Mouse (Mus musculus): ENCODE measurements around the gene Mcm6. TPM values are rescaled to one million over a fixed set of nuclear protein-coding genes. Genes with fewer than 3 reads are reported as not detected.

Gene Mcm6
- polyA plus RNA-seq, 1 experiment from 2014 or later, result 212 TPM

DNA sequence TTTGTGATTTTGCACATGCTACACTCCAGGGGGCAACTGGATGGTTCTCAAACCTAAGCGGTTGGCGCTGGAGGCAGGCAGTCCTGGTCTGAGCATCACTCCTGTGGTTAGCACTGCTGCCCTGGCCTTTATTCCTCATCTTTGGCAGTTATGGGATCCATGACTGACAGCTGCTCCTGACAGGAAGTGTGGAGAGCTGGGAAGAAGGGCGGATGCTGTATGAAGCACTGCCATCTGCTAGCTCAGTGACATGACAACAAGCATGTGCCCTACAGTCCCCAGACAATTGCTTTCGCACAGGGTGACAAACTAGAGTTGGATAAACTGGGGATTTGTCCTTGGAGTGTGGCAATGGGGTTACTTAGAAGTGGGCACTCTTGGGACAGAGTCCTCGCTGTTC lies 69.2 kb downstream of the Mcm6 start:
- no peak for ATAC-seq (ENCODE audit: insufficient read depth)
- 75% methylated on average over 5 of the region's 5 CpGs for WGBS (ENCODE audit: insufficient replicate concordance)

DNA sequence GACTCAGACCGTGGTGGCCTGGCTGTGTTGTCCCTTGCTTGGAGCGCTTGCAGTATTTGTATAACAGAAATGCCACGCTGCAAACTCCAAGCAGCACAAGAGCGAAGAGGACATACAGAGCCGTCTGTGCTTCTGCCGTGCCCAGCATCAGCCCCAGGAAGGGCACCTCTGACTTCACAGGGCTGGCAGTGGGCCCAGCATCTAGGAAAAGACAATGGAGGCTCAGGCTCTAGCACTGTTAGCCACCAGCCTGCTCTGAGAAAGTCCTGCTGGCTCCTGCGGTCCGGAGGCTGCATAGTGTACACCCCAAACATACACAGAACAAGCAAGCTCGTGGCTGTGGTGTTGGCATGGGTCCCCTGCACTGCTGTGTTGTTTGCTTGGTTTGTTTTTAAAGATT lies 74.3 kb downstream of the Mcm6 start:
- WGBS (ENCODE audit: insufficient replicate concordance), result 71% methylated on average over 9 of the region's 9 CpGs
- Histone ChIP-seq H3K4me3 (replicated peaks) (no peak overlapping the region), H3K4me2 (no peak overlapping the region), H3K27me3 (no peaks in the 10 kb centered on the region), H3K9ac (no peak overlapping the region), H3K9me3 (replicated peaks) (0 out of 2 replicates have a peak, but pooled peaks cover 3% of the 10 kb centered on the region), H3K36me3 (replicated peaks) (peaks cover 12% of the 10 kb centered on the region; the same call in 1 of the 2 replicates), H3K4me1 (replicated peaks) (no peaks in the 10 kb centered on the region), H3K27ac (replicated peaks) (no peak overlapping the region)
- no peak for ATAC-seq (ENCODE audit: insufficient read depth)

More for the DNA sequence above, 69.2 kb downstream of the Mcm6 start:
- Histone ChIP-seq H3K4me1 (replicated peaks) (no peaks in the 10 kb centered on the region), H3K27me3 (no peaks in the 10 kb centered on the region), H3K4me3 (replicated peaks) (no peak overlapping the region), H3K27ac (replicated peaks) (no peak overlapping the region), H3K9ac (no peak overlapping the region), H3K9me3 (replicated peaks) (no peaks in the 10 kb centered on the region), H3K36me3 (replicated peaks) (no peaks in the 10 kb centered on the region), H3K4me2 (no peak overlapping the region)

DNA sequence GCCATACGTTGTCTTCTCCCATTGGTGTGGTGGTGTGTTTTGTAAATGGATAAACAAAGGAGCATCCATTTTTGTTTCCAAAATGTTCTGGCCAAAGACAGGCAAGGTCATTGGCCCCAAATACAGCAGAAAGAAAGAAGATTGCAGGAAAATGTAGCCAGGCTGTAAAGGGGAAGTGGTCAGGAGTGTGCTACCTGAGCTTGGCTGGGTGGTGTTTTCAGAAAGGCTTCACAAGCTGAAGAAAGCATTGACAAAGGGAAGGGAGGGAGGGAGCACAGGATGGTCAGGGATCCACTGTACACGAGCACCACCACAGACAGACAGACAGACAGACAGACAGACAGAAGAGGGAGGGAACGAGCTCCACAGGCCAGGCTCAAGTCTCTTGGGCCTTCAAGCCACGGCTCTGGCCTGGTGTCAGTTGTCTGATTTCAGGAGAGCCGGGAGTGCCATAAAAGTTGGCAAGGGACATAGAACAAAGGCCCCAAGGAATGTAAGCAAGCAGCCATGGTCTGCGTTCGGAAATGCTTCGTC lies 75.2 kb downstream of the Mcm6 start:
- 60% methylated on average over 8 of the region's 8 CpGs for WGBS (ENCODE audit: insufficient replicate concordance)
- Histone ChIP-seq H3K4me3 (replicated peaks) (no peak overlapping the region), H3K27ac (replicated peaks) (no peak overlapping the region), H3K36me3 (replicated peaks) (peaks cover 21% of the 10 kb centered on the region), H3K27me3 (no peaks in the 10 kb centered on the region), H3K4me1 (replicated peaks) (no peaks in the 10 kb centered on the region), H3K9me3 (replicated peaks) (0 out of 2 replicates have a peak, but pooled peaks cover 3% of the 10 kb centered on the region), H3K9ac (no peak overlapping the region), H3K4me2 (no peak overlapping the region)
- no peak for ATAC-seq (ENCODE audit: insufficient read depth)

- no peak for ATAC-seq (ENCODE audit: insufficient read depth)
Measured at GRCm38 (mm10) chr1:128282924-128283323, 76.5 kb downstream of the Mcm6 start.

DNA sequence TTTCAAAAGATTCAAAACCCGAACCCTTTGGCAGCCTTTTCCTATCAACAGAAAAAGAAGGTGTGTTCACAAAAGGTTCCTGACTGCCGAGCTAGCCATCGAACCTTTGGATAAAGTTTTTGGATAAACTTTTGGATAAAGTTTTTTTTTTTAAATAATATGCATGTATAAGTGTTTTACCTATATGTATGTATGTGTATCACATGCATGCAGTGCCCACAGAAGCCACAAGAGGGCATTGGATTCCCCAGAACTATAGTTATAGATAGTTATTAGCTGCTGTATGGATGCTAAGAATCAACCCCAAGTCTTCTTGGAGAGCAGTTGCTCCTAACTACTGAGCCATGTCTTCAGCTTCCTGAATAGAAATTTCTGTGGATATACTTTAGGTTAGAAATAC lies 77.7 kb downstream of the Mcm6 start:
- Histone ChIP-seq H3K4me1 (replicated peaks) (no peaks in the 10 kb centered on the region), H3K27ac (replicated peaks) (no peak overlapping the region), H3K27me3 (no peaks in the 10 kb centered on the region), H3K36me3 (replicated peaks) (peaks cover 45% of the 10 kb centered on the region), H3K4me3 (replicated peaks) (no peak overlapping the region), H3K4me2 (no peak overlapping the region), H3K9ac (no peak overlapping the region), H3K9me3 (replicated peaks) (0 out of 2 replicates have a peak, but pooled peaks cover 3% of the 10 kb centered on the region)
- ATAC-seq (ENCODE audit: insufficient read depth), result no peak
- WGBS (ENCODE audit: insufficient replicate concordance), result 83% methylated on average over 3 of the region's 3 CpGs

More at GRCm38 (mm10) chr1:128282924-128283323, 76.5 kb downstream of the Mcm6 start:
- 73% methylated on average over 3 of the region's 3 CpGs for WGBS (ENCODE audit: insufficient replicate concordance)
- Histone ChIP-seq H3K27ac (replicated peaks) (no peak overlapping the region), H3K27me3 (no peaks in the 10 kb centered on the region), H3K9ac (no peak overlapping the region), H3K4me1 (replicated peaks) (no peaks in the 10 kb centered on the region), H3K4me2 (no peak overlapping the region), H3K36me3 (replicated peaks) (peaks cover 33% of the 10 kb centered on the region), H3K4me3 (replicated peaks) (no peak overlapping the region), H3K9me3 (replicated peaks) (0 out of 2 replicates have a peak, but pooled peaks cover 3% of the 10 kb centered on the region)

Other genes starting within 250 kb of the Mcm6 start
- gene Ubxn4, start 115.7 kb downstream of the Mcm6 start, polyA plus RNA-seq (2015; fragmentation: Nextera tagmentation; extraction: Ambion mirVana), result 25.3 and 30.2 TPM in 2 replicates
- gene Lct, start 31.3 kb downstream of the Mcm6 start, polyA plus RNA-seq (2015; fragmentation: Nextera tagmentation; extraction: Ambion mirVana), result 0.02 and 0.07 TPM in 2 replicates
- 89.5 and 96.3 TPM in 2 replicates for gene Dars, start 57.7 kb upstream of the Mcm6 start, polyA plus RNA-seq (2015; fragmentation: Nextera tagmentation; extraction: Ambion mirVana)
- 2.1 TPM in 2 replicates for gene Cxcr4, start 232.6 kb upstream of the Mcm6 start, polyA plus RNA-seq (2015; fragmentation: Nextera tagmentation; extraction: Ambion mirVana)